Mouse (Mus musculus): ENCODE results near the gene Itgae. TPM values are rescaled to one million over a fixed set of nuclear protein-coding genes. Genes with fewer than 3 reads are reported as not detected.
"Not testable (repeated sequence)": the region's sequence is repeated elsewhere in the genome, so short reads cannot be mapped to it uniquely, and the experiment has no call there.

Itgae gene
- polyA plus RNA-seq, 1 experiment from 2014 or later, result 0.30 TPM

DNA sequence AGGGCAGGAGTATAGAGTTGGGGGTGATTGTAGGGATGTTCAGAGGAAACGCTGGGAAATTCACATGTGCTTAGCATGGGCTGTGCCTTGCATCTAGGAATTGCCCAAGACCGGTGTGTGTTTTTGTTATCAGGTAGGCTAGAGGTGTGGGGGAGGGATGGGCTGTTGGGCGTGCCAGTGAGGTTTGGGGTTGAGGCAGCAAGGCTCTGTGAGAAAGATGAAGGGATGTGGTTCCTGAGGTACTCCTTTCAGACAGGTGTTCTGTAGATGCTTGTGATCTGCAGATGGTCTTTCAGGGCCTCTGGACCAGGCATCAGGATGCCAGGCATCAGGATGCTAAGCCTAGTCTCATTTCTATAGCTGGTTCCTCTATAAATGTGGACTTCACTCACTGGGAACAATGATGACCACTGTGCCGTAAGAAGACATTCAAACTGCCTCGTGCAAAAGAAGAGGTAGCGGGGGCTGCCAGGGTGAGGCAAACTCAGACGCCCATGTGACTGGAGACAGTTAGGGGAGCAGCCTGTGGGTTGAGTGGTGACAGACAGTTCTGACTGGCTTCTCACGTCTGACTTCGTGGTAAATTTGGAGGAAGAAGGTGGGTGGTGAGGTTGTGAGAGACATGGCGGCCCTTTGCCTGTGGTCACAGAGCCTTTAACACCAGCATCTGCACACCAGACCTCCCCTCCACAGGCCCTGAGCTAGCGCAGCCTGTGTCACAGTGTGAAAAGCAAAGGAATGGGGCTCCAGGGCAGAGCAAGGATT is 4.0 kb downstream of the Itgae start:
- no peaks in the 10 kb centered on the region for H3K9me3 ChIP-seq (replicated peaks)
- H3K4me3 ChIP-seq, result no peak overlapping the region
- WGBS, result 57% methylated on average over 11 of the region's 11 CpGs
- ATAC-seq (replicated peaks; ENCODE audit: insufficient number of reproducible peaks, insufficient read depth, low FRiP score, low read depth), result no peak
- H3K27me3 ChIP-seq, result no peaks in the 10 kb centered on the region
- no peak overlapping the region for H3K9ac ChIP-seq
- H3K27ac ChIP-seq, result no peak overlapping the region
- no peak overlapping the region for H3K4me2 ChIP-seq
- no peaks in the 10 kb centered on the region for H3K36me3 ChIP-seq
- no peaks in the 10 kb centered on the region for H3K4me1 ChIP-seq (replicated peaks)

DNA sequence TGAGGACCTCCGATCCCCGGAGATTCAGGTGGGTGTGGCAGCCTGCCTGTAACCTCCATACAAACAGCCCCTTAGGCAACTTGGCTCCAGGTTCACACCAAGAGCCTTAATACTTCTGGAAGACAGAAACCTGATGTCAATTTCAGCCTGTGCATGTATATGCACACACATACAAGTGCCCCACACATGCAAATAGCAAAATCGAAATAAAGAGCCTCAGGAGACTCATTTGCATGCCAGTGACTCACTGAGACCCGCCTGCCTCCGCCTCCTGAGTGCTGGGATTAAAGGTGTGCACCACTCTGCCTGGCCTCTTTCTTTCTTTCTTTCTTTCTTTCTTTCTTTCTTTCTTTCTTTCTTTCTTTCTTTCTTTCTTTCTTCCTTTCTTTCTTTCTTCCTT is 8.5 kb downstream of the Itgae start:
- H3K4me1 ChIP-seq (replicated peaks), result no peaks in the 10 kb centered on the region
- WGBS, result 66% methylated on average over 5 of the region's 5 CpGs
- no peak overlapping the region for H3K4me2 ChIP-seq
- no peak overlapping the region for H3K9ac ChIP-seq
- ATAC-seq (replicated peaks; ENCODE audit: insufficient number of reproducible peaks, insufficient read depth, low FRiP score, low read depth), result no peak
- H3K27ac ChIP-seq, result no peak overlapping the region
- H3K9me3 ChIP-seq (replicated peaks), result no peaks in the 10 kb centered on the region
- H3K27me3 ChIP-seq, result no peaks in the 10 kb centered on the region
- no peaks in the 10 kb centered on the region for H3K36me3 ChIP-seq
- H3K4me3 ChIP-seq, result no peak overlapping the region

DNA sequence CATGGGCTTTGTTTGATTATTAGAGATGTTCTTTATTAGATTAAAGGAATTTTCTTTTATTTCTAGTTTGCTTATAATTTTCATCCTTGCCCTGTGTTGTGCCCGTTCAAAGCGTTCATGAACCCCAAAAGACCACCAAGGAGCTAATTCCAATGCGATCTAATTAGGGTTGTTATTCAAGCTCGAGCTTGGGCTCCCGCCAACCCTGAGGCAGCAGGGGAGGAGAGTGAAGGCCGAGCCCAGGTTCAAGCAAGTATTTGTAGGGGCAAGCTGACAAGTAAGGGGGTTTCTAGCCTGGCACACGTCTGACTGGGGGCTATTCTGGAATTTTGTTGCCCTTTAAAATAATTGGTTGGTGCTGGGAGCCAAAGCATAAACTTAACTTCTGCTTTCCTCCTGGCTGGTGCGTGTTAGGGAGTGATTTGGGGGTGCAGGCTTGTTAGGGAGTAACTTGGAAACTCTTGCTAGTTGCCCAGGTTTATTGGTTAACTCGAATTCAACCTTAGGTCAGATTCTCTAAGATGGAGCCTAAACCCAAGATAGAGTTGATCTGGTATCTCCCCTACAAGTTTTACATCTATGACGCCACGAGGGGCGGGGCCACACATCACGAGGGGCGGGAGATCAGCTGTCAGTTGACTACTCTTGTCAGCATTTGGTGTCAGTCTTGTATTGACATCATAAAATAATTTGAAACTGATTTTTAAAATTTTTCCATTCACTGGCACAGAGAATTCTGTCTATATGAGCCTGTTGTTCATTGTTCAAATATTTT is 9.8 kb downstream of the Itgae start:
- Histone ChIP-seq H3K27ac (no peak overlapping the region), H3K9me3 (replicated peaks) (no peaks in the 10 kb centered on the region), H3K27me3 (no peaks in the 10 kb centered on the region), H3K36me3 (no peaks in the 10 kb centered on the region), H3K4me1 (replicated peaks) (no peaks in the 10 kb centered on the region), H3K9ac (no peak overlapping the region), H3K4me3 (no peak overlapping the region), H3K4me2 (no peak overlapping the region)
- no peak for ATAC-seq (replicated peaks; ENCODE audit: insufficient number of reproducible peaks, insufficient read depth, low FRiP score, low read depth)
- WGBS, result 73% methylated on average over 14 of the region's 14 CpGs

DNA sequence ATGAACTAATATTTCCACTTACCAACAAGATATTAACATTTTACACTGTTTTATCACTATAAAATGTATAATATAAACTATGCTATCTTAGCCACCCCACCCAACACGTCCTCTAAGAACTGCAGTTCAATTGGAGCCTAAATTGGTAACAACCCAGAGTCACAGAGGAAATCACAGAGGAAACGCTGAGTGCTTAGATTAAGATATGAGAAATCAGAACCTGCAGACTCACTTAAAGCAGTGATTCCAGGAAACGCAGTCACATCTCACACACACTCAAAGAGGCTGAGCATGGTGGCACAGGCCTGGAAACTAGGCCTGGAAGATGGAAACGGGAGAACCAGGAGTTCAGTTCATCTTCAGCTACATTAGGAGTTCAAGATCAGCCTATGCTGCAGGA is 10.9 kb downstream of the Itgae start:
- no peaks in the 10 kb centered on the region for H3K4me1 ChIP-seq (replicated peaks)
- no peaks in the 10 kb centered on the region for H3K9me3 ChIP-seq (replicated peaks)
- H3K36me3 ChIP-seq, result no peaks in the 10 kb centered on the region
- H3K4me2 ChIP-seq, result no peak overlapping the region
- no peak overlapping the region for H3K9ac ChIP-seq
- H3K4me3 ChIP-seq, result no peak overlapping the region
- H3K27me3 ChIP-seq, result no peaks in the 10 kb centered on the region
- ATAC-seq (replicated peaks; ENCODE audit: insufficient number of reproducible peaks, insufficient read depth, low FRiP score, low read depth), result no peak
- no peak overlapping the region for H3K27ac ChIP-seq
- 50% methylated on average over 4 of the region's 4 CpGs for WGBS

DNA sequence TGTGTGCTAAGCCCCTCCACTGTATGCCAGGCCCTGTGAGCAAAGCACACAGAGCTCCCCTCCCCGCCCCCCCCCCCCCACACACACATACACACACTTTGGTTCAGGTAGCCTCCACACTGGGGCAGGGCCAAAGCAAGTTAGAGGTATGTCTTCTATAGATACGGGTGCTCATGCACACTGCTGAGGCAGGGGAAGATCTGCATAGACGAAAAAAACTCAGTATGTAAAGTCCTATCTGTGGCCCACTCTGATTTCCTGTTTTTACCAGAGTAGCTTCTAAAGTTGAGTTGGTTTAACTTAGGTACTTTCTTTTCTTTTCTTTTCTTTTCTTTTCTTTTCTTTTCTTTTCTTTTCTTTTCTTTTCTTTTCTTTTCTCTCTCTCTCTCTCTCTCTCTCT is 14.9 kb downstream of the Itgae start:
- H3K36me3 ChIP-seq, result no peaks in the 10 kb centered on the region
- no peaks in the 10 kb centered on the region for H3K9me3 ChIP-seq (replicated peaks)
- ATAC-seq (replicated peaks; ENCODE audit: insufficient number of reproducible peaks, insufficient read depth, low FRiP score, low read depth), result no peak
- H3K4me1 ChIP-seq (replicated peaks), result peaks cover 20% of the 10 kb centered on the region
- no peak overlapping the region for H3K27ac ChIP-seq
- no peaks in the 10 kb centered on the region for H3K27me3 ChIP-seq
- no peak overlapping the region for H3K4me3 ChIP-seq
- H3K4me2 ChIP-seq, result no peak overlapping the region
- no peak overlapping the region for H3K9ac ChIP-seq
- WGBS, result 45% methylated on average over 3 of the region's 3 CpGs

DNA sequence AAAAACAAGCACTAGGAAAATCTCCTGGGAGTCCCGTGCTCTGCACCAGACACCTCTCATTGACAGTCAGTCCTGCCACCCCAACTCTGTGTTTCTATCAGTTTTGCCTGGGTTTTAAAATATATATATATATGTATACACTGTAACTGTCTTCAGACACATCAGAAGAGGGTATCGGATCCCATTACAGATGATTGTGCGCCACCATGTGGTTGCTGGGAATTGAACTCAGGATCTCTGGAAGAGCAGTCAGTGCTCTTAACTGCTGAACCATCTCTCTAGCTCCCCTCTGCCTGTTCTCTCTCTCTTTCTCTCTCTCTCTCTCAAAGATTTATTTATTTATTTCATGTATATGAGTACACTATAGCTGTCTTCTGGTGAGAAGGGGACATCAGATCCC is 17.0 kb downstream of the Itgae start:
- not testable (repeated sequence) for H3K9me3 ChIP-seq (replicated peaks); H3K36me3 ChIP-seq; H3K27ac ChIP-seq; H3K27me3 ChIP-seq; H3K4me3 ChIP-seq; ATAC-seq (replicated peaks; ENCODE audit: insufficient number of reproducible peaks, insufficient read depth, low FRiP score, low read depth); H3K9ac ChIP-seq; H3K4me2 ChIP-seq
- 30% methylated on average over 3 of the region's 3 CpGs for WGBS
- peaks cover 20% of the 10 kb centered on the region for H3K4me1 ChIP-seq (replicated peaks)

DNA sequence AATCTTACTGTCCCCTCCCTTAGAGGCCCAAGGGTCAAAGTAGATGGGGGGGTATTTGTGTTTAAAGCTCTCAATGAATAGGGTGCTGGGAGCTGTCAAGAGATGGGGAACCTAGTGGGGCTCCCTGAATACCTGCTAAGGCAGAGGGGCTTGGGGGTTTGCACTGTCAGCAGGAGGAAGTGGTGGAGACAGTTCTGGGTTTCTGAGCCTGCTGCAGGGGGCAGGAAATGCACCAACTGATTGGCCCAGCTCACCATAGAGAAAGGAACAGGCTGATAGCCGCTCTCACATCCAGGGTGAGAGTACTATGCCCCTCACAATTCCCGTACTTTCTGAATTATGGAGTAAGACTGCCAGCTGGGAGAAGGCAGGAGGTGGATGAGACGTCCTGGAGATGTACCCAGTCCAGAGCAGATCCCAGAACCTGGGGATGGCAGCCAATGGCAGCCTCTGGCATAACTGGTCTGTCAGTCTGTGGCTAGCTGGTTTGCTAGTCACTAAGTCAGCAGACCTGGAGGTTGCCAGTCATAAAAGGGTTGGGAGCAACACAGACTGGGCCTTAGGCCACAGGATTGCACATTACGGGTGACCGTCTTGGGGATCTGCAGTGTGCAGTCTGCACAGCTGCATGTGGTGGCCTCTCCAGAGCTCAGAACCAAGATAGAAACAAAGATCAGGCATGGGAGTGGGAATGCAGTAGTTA is 18.0 kb downstream of the Itgae start:
- Histone ChIP-seq H3K4me1 (replicated peaks) (peaks cover 20% of the 10 kb centered on the region), H3K9ac (peak overlapping the region; percentile 28; the same call in 1 of the 2 replicates), H3K27ac (peak overlapping the region; percentile 54), H3K9me3 (replicated peaks) (no peaks in the 10 kb centered on the region), H3K4me3 (no peak overlapping the region), H3K36me3 (no peaks in the 10 kb centered on the region), H3K4me2 (no peak overlapping the region), H3K27me3 (no peaks in the 10 kb centered on the region)
- 55% methylated on average over 5 of the region's 5 CpGs for WGBS
- ATAC-seq (replicated peaks; ENCODE audit: insufficient number of reproducible peaks, insufficient read depth, low FRiP score, low read depth), result no peak

DNA sequence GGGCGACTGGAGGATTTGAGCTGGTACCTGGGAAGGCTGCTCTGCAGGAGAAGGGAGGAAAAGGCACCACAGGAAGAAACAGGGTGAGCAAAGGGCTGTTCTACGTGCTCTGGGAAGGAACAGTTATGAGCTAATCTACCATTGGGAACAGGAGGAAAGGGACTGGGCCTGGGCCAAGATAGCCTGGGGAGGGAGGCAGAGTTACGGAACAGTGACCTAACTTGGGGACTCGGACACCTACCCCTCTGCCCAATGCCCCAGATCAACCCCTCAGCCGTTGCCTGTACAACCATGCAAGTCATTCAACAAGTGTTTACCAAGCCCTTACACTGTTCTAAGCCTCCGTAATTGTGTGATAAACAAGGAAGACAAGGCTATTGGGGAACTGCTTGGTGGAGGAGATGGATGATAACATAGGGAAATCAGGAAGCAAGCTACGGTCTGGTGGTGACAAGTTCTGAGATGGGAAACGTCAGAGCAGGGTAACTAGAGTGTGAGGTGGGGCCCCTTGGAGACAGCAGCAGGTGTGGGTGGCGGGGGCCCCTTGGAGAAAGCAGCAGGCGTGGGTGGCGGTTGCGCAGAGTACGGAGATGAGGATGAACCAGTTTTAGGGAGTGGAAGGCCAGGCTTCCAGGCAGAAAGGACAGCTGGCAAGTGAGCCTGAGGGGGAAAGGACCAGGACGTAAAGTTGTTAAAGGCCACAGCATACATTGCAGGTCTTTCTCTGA is 18.7 kb downstream of the Itgae start:
- Histone ChIP-seq H3K27ac (peak overlapping the region; percentile 54), H3K9ac (0 out of 2 replicates have a peak overlapping the region, but pooled peaks have one; percentile 28), H3K4me3 (no peak overlapping the region), H3K9me3 (replicated peaks) (no peaks in the 10 kb centered on the region), H3K4me2 (no peak overlapping the region), H3K4me1 (replicated peaks) (peaks cover 20% of the 10 kb centered on the region), H3K27me3 (no peaks in the 10 kb centered on the region), H3K36me3 (no peaks in the 10 kb centered on the region)
- ATAC-seq (replicated peaks; ENCODE audit: insufficient number of reproducible peaks, insufficient read depth, low FRiP score, low read depth), result peak; percentile 51
- WGBS, result 62% methylated on average over 14 of the region's 14 CpGs

DNA sequence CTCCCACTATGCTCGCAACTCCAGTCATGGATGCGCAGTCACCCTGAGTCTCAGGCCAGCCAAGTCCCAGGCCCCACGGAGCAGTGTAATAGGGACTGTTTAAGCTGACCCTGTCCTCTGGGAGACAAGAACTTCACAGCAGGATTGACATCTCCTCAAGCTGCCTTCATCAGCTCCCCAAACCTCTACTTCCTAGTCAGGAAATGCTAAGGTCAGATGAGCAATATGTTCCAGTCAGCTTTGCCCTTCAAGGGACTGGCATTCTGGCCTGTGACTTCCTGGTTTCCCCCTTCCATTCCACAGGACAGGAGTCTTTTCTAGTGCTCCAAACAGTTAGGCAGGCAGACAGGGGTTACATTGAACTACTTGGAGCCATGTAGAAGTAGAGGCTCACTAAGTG is 19.6 kb downstream of the Itgae start:
- no peaks in the 10 kb centered on the region for H3K27me3 ChIP-seq
- no peak for ATAC-seq (replicated peaks; ENCODE audit: insufficient number of reproducible peaks, insufficient read depth, low FRiP score, low read depth)
- H3K9me3 ChIP-seq (replicated peaks), result no peaks in the 10 kb centered on the region
- WGBS, result 71% methylated on average over 3 of the region's 3 CpGs
- H3K4me2 ChIP-seq, result no peak overlapping the region
- H3K36me3 ChIP-seq, result no peaks in the 10 kb centered on the region
- no peak overlapping the region; the same call in 1 of the 2 replicates for H3K27ac ChIP-seq
- no peak overlapping the region for H3K4me3 ChIP-seq
- H3K9ac ChIP-seq, result no peak overlapping the region
- H3K4me1 ChIP-seq (replicated peaks), result peaks cover 20% of the 10 kb centered on the region

DNA sequence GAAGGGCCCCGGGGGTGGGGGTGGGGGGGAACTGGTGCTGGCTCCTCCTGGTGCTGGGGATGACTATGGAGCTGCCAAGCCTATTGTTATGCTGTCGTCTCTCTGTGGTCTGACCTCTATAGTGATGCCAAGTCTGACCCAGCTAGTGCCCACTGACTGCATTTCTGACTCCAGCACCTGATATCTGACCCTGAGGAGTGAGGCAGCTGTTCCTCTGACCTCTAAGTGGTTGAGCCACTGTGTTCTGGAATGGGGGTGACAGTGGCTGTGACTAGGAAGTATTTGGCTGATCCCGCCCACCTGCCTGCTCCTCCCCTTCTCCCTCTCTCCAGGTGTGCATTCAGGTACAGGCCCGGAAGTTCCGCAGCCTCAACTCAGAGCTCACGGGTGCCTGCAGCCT is 21.0 kb downstream of the Itgae start:
- no peak for ATAC-seq (replicated peaks; ENCODE audit: insufficient number of reproducible peaks, insufficient read depth, low FRiP score, low read depth)
- Histone ChIP-seq H3K9ac (no peak overlapping the region), H3K4me1 (replicated peaks) (peaks cover 20% of the 10 kb centered on the region), H3K9me3 (replicated peaks) (no peaks in the 10 kb centered on the region), H3K27me3 (no peaks in the 10 kb centered on the region), H3K4me2 (no peak overlapping the region), H3K4me3 (no peak overlapping the region), H3K36me3 (no peaks in the 10 kb centered on the region), H3K27ac (no peak overlapping the region)
- 77% methylated on average over 6 of the region's 6 CpGs for WGBS

DNA sequence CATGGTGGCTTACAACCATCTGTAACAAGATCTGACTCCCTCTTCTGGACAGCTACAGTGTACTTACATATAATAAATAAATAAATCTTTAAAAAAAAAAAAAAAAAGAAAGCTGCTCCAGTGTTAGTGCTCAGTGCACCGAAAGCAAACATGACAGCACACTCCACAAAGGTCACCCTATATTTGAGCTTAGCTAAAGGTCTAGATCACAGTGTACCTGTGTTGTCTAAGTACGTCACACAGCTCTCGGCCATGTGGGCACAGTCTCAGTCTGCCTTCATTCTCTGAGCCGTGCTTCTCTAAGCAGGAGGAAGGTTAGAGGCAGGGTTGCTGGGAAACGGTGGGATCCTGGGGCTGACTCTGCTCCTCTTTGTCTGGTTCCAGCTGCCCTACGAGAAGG is 36.1 kb downstream of the Itgae start:
- Histone ChIP-seq H3K36me3 (no peaks in the 10 kb centered on the region), H3K4me1 (replicated peaks) (0 out of 2 replicates have a peak, but pooled peaks cover 4% of the 10 kb centered on the region), H3K27ac (no peak overlapping the region), H3K9me3 (replicated peaks) (no peaks in the 10 kb centered on the region), H3K9ac (no peak overlapping the region), H3K4me2 (no peak overlapping the region), H3K27me3 (no peaks in the 10 kb centered on the region), H3K4me3 (no peak overlapping the region)
- WGBS, result 88% methylated on average over 6 of the region's 6 CpGs
- ATAC-seq (replicated peaks; ENCODE audit: insufficient number of reproducible peaks, insufficient read depth, low FRiP score, low read depth), result no peak
